Mouse (Mus musculus) midbrain, embryonic 16.5 days (tissue): ENCODE data around the gene Slco3a1. TPM values are rescaled to one million over a fixed set of nuclear protein-coding genes. Genes with fewer than 3 reads are reported as not detected.
A peak's percentile ranks its signal among the peaks of the same experiment; 100 is the strongest.

Experiments used
- ATAC-seq: fragments of 200-750 bp; cut with Nextera tagmentation; 2 replicates; pipeline ENCODE4 v1.8.0; 2017; ENCODE audit warnings: moderate TSS enrichment
- H3K27ac ChIP-seq: fragments of 300-500 bp; sonication (generic); 2 replicates; pipeline ENCODE4 v1.5.1; 2014; ENCODE audit warnings: mild to moderate bottlenecking, low read length, mixed read lengths
- H3K27me3 ChIP-seq: fragments of 300-500 bp; sonication (generic); 2 replicates; pipeline ENCODE4 v1.6.1; 2014; ENCODE audit warnings: low read depth, low read length, mixed read lengths; ENCODE audit not compliant: control insufficient read depth, insufficient read depth
- H3K36me3 ChIP-seq: fragments of 300-500 bp; sonication (generic); 2 replicates; pipeline ENCODE4 v1.6.1; 2014; ENCODE audit warnings: mild to moderate bottlenecking, low read length, moderate library complexity, mixed read lengths; ENCODE audit not compliant: control insufficient read depth, insufficient read depth
- H3K4me1 ChIP-seq: fragments of 300-500 bp; sonication (generic); 2 replicates; pipeline ENCODE4 v1.6.1; 2014; ENCODE audit warnings: mild to moderate bottlenecking, low read length, mixed read lengths; ENCODE audit not compliant: control insufficient read depth, insufficient read depth
- H3K4me2 ChIP-seq: fragments of 300-500 bp; sonication (generic); 2 replicates; pipeline ENCODE4 v1.6.1; 2014; ENCODE audit warnings: mild to moderate bottlenecking, low read length, mixed read lengths
- H3K4me3 ChIP-seq: fragments of 300-500 bp; sonication (generic); 2 replicates; pipeline ENCODE4 v1.5.1; 2014; ENCODE audit warnings: low read depth, mild to moderate bottlenecking, low read length, moderate library complexity, mixed read lengths
- H3K9ac ChIP-seq: fragments of 300-500 bp; sonication (generic); 2 replicates; pipeline ENCODE4 v1.6.1; 2014; ENCODE audit warnings: low read depth, low read length, mixed read lengths
- H3K9me3 ChIP-seq: fragments of 300-500 bp; sonication (generic); replicated peaks from 2 replicates; pipeline ENCODE4 v1.6.1; 2014; ENCODE audit warnings: mild to moderate bottlenecking, low read length, mixed read lengths; ENCODE audit not compliant: control insufficient read depth, poor library complexity, severe bottlenecking
- WGBS: fragments of 180-500 bp; shearing (Covaris S2); extraction: QIAGEN DNeasy Blood & Tissue Kit; methylation state at CpG from one replicate; pipeline ENCODE4 v1.1.7; 2014; 5-methylcytosine and 5-hydroxymethylcytosine counted together
- polyA plus RNA-seq: library from polyadenylated mRNA; unstranded; fragments of >200 nt; fragmentation: Nextera tagmentation; extraction: Ambion mirVana; gene quantifications from 2 replicates; pipeline ENCODE4 v1.2.1, GENCODE M21; 2015

Gene Slco3a1
- polyA plus RNA-seq, 1 experiment from 2014 or later, result 27.2 TPM

- no peak overlapping the region for H3K4me3 ChIP-seq
- 93% methylated on average over 5 of the region's 5 CpGs for WGBS
- no peaks in the 10 kb centered on the region for H3K9me3 ChIP-seq
- no peak for ATAC-seq
- peaks cover 5% of the 10 kb centered on the region for H3K4me1 ChIP-seq
- no peak overlapping the region for H3K4me2 ChIP-seq
- no peaks in the 10 kb centered on the region for H3K36me3 ChIP-seq
- H3K27ac ChIP-seq, result no peak overlapping the region
- H3K27me3 ChIP-seq, result no peaks in the 10 kb centered on the region
- no peak overlapping the region for H3K9ac ChIP-seq
Measured at GRCm38 (mm10) chr7:74442380-74442779, 112.2 kb downstream of the Slco3a1 start.

DNA sequence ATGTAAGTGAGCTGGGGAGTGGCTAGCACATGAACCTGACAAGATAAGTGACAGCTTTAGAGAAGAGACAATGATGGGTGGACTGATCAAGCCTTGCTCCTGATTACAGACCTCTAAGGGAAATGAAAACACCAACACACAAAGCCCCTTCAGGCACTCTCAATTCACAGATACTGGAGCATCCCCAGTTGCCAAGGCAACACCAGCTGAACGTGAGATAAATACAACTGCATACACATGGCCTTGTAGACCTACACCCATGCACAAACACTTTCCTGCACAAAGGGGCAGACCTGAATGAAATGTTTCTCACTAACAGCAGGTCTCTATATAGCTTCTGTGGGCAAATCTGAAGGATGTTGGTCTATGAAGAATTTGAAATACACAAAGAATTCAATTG lies 117.0 kb downstream of the Slco3a1 start:
- H3K9me3 ChIP-seq, result no peaks in the 10 kb centered on the region
- H3K4me2 ChIP-seq, result no peak overlapping the region
- 14% methylated on average over 1 of the region's 1 CpGs for WGBS
- no peak overlapping the region for H3K4me3 ChIP-seq
- no peak overlapping the region for H3K9ac ChIP-seq
- H3K4me1 ChIP-seq, result peaks cover 7% of the 10 kb centered on the region
- H3K36me3 ChIP-seq, result no peaks in the 10 kb centered on the region
- no peaks in the 10 kb centered on the region for H3K27me3 ChIP-seq
- ATAC-seq, result peak; percentile 81; the same call in 1 of the 2 replicates
- peak overlapping the region; percentile 33 for H3K27ac ChIP-seq

GRCm38 (mm10) chr7:74436642-74437041 lies 117.9 kb downstream of the Slco3a1 start:
- no peak overlapping the region for H3K9ac ChIP-seq
- no peak for ATAC-seq
- 92% methylated on average over 2 of the region's 2 CpGs for WGBS

DNA sequence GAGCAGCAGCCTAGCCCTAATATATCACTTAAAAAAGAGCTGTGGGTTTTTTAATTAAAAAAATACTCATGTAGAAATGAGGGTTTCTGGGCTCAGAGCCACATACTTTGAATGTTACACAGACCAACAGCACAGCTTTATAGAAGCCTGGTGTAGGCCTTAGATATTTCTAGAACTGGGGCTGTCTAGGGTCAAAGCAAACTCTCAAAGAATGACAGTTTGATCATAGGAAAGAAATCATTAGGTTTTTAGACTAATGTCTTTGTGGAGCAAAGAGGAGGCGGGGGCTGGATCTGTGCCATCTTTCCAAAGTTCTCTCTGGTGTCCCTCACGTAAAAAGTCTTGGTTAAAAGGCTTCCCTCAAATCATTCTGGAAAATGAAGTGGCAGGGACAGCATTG lies 121.6 kb downstream of the Slco3a1 start:
- ATAC-seq, result no peak
- Histone ChIP-seq H3K36me3 (no peaks in the 10 kb centered on the region), H3K4me2 (no peak overlapping the region), H3K4me1 (peaks cover 5% of the 10 kb centered on the region), H3K9ac (no peak overlapping the region), H3K27ac (no peak overlapping the region), H3K9me3 (no peaks in the 10 kb centered on the region), H3K27me3 (no peaks in the 10 kb centered on the region), H3K4me3 (no peak overlapping the region)
- WGBS, result 85% methylated on average over 2 of the region's 2 CpGs

More at GRCm38 (mm10) chr7:74436642-74437041, 117.9 kb downstream of the Slco3a1 start:
- H3K27ac ChIP-seq, result no peak overlapping the region; the same call in 1 of the 2 replicates
- H3K4me2 ChIP-seq, result no peak overlapping the region
- no peak overlapping the region for H3K4me3 ChIP-seq
- H3K4me1 ChIP-seq, result peaks cover 7% of the 10 kb centered on the region
- H3K9me3 ChIP-seq, result no peaks in the 10 kb centered on the region
- H3K27me3 ChIP-seq, result no peaks in the 10 kb centered on the region
- H3K36me3 ChIP-seq, result no peaks in the 10 kb centered on the region

DNA sequence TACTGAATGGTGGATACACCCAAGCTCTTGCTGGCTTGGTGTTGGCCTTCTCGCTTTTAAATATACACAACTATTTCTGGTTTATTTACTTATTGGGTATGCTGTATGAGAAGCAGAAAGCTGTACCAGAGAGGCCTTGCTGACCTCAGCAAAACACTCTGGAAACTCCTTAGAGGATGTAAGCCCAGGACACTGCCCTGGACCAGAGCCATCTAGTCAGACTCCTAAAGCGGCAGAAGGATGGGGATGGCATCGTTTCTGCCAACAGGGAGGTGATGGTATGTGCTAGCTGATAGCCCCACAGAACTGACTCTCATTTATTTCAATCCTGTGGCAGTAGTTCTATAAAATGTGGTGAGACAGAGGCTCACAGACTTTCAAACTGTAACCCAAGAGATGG lies 125.3 kb downstream of the Slco3a1 start:
- WGBS, result 92% methylated on average over 3 of the region's 3 CpGs
- no peak overlapping the region for H3K27ac ChIP-seq
- H3K9ac ChIP-seq, result no peak overlapping the region
- H3K27me3 ChIP-seq, result no peaks in the 10 kb centered on the region
- H3K9me3 ChIP-seq, result no peaks in the 10 kb centered on the region
- no peak overlapping the region for H3K4me2 ChIP-seq
- H3K4me3 ChIP-seq, result no peak overlapping the region
- ATAC-seq, result no peak
- no peaks in the 10 kb centered on the region for H3K36me3 ChIP-seq
- H3K4me1 ChIP-seq, result no peaks in the 10 kb centered on the region; the same call in 1 of the 2 replicates

GRCm38 (mm10) chr7:74427135-74427534 lies 127.4 kb downstream of the Slco3a1 start:
- no peaks in the 10 kb centered on the region for H3K27me3 ChIP-seq

DNA sequence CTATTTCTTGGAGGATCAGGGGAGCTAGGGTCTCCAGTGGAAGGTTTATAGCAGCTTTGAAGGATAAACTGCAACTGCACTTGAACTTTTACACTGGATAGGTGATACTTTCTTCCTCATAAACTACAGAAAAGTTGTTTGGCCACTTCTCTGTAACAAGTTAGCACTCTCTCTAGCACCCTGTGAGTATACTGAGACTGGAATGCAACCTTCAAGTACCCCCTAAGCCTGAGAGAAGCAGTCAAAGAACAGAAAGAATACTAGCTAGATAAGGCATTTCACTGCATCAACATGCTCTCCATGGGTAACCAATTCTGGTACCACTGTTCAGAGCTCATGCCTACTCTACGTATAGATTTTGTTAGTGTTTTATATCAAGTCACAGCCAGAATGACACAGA lies 128.6 kb downstream of the Slco3a1 start:
- ATAC-seq, result no peak
- H3K4me1 ChIP-seq, result peaks cover 8% of the 10 kb centered on the region
- no peak overlapping the region for H3K4me3 ChIP-seq
- H3K4me2 ChIP-seq, result no peak overlapping the region
- H3K27me3 ChIP-seq, result no peaks in the 10 kb centered on the region
- no peak overlapping the region for H3K27ac ChIP-seq
- WGBS, result 98% methylated on average over 1 of the region's 1 CpGs
- no peaks in the 10 kb centered on the region for H3K36me3 ChIP-seq
- H3K9ac ChIP-seq, result no peak overlapping the region
- H3K9me3 ChIP-seq, result no peaks in the 10 kb centered on the region

More at GRCm38 (mm10) chr7:74427135-74427534, 127.4 kb downstream of the Slco3a1 start:
- Histone ChIP-seq H3K4me1 (peaks cover 8% of the 10 kb centered on the region), H3K4me3 (no peak overlapping the region), H3K9ac (no peak overlapping the region), H3K9me3 (no peaks in the 10 kb centered on the region), H3K36me3 (no peaks in the 10 kb centered on the region), H3K27ac (no peak overlapping the region), H3K4me2 (no peak overlapping the region)
- no peak for ATAC-seq
- 88% methylated on average over 1 of the region's 1 CpGs for WGBS

DNA sequence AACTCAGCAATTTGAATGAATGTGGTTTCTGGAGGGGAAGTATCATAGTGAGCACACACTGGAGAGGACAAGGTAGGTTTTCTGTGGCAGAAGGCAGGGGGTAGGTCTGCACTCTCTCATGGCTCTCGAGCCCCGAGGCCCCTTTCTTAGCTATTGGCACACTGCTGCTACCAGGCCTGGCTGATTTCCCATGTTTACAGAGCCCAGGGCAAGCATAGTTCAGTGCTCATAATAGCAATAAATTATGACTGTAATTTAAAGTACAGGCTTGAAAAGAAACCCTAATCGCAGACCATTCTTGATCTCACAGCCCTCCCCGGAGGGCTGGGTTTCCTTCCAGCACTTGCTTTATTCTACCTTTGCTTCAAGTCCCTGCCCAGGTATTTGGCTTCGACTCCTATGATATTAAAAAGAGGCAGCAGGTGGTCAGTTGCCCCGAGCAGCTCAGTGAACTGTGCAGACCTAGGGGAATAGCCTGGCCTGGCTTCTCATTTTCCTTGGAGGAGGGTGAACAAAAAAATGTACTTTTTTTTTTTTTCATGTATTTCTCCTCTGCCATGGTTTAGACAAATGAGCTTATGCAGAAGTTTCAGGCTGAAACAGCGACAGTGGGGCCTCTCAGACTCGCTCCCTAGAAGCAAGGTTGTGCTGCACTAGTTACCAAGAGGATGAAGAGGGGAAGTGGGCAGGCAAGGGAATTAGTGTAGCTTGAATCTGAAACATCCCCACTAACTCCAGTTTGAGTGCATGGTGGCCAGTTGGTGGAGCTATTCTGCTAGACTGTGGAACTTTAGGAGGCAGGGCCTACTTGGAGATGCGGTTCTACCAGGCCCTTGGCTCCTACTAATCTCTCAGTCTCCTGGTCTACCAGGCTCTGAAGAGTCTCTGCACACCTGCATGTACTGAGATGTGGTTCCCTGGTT lies 130.4 kb downstream of the Slco3a1 start:
- H3K4me3 ChIP-seq, result no peak overlapping the region
- H3K9ac ChIP-seq, result no peak overlapping the region
- no peak overlapping the region for H3K27ac ChIP-seq
- ATAC-seq, result 0 out of 2 replicates have a peak, but pooled peaks have one; percentile 36
- H3K27me3 ChIP-seq, result no peaks in the 10 kb centered on the region
- 46% methylated on average over 9 of the region's 9 CpGs for WGBS
- H3K4me2 ChIP-seq, result no peak overlapping the region
- H3K4me1 ChIP-seq, result peaks cover 8% of the 10 kb centered on the region
- H3K36me3 ChIP-seq, result no peaks in the 10 kb centered on the region
- H3K9me3 ChIP-seq, result no peaks in the 10 kb centered on the region

GRCm38 (mm10) chr7:74423316-74423715 lies 131.3 kb downstream of the Slco3a1 start:
- H3K4me3 ChIP-seq, result no peak overlapping the region
- H3K4me1 ChIP-seq, result peaks cover 8% of the 10 kb centered on the region

More at GRCm38 (mm10) chr7:74423316-74423715, 131.3 kb downstream of the Slco3a1 start:
- Histone ChIP-seq H3K9me3 (no peaks in the 10 kb centered on the region), H3K27me3 (no peaks in the 10 kb centered on the region), H3K4me2 (no peak overlapping the region), H3K36me3 (no peaks in the 10 kb centered on the region), H3K27ac (no peak overlapping the region), H3K9ac (no peak overlapping the region)
- no peak for ATAC-seq
- 81% methylated on average over 3 of the region's 3 CpGs for WGBS
